Mouse (Mus musculus): Measurements from ENCODE around the gene Slc2a2.
"Not testable (repeated sequence)": the region's sequence is repeated elsewhere in the genome, so short reads cannot be mapped to it uniquely, and the experiment has no call there.

Gene Slc2a2

DNA sequence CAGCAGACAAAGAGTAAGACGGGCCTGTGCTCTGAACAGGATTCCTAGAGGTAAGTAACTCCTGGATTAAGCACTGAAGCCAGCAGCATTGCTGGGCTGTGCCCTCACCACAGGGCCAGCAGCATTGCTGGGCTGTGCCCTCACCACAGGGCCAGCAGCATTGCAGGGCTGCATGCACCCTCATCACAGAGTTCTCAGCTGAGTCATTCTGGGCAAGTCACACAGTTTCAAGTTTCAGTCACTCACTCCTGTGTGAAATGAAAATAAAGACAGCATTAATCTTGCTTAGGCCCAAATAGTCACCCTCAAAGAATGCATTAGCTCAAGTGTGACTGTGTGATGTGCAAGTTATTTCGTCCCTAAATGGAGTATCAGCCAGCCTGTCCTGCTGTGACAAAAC is 37.0 kb downstream of the Slc2a2 start:
- ATAC-seq (ENCODE audit: low TSS enrichment) = no peak

DNA sequence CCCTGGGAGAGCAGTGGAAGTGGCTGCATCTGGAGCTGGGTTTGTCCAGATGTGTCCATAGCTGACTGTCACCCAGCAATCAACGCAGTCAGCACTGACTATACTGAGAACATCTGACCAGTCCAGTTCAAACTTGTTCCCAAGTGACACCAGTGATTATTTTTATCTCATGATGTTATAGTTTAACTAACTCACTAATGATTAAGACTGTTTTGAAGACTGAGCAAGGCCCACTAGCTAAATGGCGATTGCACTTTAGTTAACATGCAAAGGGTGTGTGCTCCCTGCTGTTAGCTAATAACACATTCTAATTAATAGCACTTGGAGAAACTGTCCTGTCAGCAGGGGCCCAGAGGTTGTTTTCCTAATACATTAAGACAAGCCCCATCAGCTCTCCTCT is 39.3 kb downstream of the Slc2a2 start:
- no peak for ATAC-seq (ENCODE audit: low TSS enrichment)

DNA sequence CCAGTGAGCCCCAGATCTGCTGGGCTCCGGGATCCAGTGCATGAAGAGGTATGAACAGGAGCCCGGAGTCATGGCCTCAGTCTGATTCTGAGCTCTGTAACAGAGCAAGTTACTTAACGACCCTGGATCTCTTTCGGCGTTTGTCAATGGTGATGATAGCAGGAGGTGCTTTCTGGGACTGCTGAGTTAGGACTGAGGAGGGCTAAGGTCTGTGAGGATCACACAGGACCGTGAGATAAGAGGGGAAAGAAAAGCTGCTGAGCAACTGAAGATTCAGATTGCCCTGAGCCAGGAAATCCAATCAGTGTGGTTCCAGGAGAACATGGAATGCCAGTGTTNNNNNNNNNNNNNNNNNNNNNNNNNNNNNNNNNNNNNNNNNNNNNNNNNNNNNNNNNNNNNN is 42.6 kb downstream of the Slc2a2 start:
- no peak for ATAC-seq (ENCODE audit: low TSS enrichment)

DNA sequence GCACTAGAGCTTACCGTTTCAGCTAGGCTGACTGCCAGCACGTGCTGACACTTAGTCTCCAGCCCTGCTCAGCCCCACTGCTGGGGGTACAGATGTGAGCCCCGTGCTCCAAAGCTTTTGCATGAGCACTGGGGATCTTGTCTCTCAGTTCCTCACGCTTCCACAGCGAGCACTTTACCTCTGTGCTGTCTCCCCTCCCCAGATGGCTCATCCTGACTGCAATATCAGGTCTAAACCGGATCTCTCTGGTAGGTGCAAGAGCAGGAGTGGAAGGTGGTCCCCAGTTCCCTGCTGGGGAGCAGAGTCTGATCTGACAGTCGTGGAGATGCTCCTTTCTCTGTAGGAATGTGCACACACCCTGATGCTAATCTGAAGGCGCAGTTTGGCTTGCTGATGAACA is 45.5 kb downstream of the Slc2a2 start:
- ATAC-seq (ENCODE audit: low TSS enrichment) = 0 out of 2 replicates have a peak, but pooled peaks have one; percentile 12

DNA sequence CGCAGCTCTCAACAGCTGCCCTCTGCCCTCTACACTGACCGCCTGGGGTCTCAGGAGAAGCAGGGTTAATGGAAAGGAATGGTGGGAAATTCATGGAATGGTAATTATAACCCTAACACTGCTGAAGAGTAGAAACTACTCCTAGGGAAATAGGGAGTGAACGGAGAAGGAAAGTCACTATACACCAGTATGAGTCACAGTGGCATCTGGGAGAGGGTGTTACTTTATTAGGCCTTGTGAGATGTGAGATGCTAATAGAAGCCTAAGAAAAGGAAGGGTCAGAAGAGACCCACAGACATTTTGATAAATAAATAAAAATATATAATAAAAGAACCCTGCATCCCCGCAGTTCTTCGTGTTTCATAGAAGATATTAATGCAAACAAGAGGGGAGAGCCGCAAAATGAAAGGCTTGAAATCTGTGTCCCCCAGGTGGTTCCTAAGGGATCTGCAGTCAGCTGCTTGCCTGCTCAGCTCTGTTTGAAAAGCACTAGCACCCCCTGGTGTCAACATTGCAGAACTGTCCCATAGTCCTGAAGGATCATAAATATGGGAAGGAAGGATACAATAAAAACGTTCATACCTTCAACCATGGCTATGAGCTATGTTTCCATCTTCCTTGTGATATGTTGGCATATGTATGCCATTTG is 48.3 kb downstream of the Slc2a2 start:
- peak; percentile 96 for ATAC-seq (ENCODE audit: low TSS enrichment)

DNA sequence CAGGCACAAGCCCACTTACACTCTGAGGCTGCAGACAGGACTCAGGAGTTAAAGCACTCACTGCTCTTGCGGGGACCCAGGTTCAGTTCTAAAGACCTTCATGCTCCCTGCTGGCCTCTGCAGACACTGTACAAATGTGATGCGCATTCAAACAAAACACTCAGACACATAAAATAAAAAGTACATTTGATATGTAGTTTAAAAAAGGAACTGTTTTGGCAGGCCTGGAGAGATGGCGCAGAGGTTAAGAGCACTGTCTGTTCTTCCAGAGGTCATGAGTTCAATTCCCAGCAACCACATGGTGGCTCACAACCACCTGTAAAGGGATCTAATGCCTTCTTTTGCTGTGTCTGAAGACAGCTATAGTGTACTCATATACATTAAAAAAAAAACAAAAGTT is 50.4 kb downstream of the Slc2a2 start:
- no peak for ATAC-seq (ENCODE audit: low TSS enrichment)

DNA sequence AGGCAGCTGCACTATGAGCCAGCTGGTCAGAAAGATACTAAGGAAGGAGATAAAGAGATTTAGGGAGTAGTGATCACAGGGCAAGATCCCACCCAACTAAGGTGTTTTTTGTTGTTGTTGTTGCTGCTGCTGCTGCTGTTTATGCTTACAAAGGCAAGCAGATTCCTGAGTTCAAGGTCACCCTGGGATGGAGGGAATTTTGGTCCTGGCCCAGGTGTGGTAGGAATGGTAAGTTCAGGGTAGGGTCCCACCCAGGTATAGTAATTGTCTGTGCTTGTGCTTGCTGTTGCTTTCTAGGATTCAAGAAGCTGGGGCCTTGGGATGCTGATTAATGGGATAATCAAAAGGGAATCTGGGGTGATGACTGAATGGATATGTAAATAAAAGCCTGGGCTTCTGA is 51.3 kb downstream of the Slc2a2 start:
- ATAC-seq (ENCODE audit: low TSS enrichment) = no peak

DNA sequence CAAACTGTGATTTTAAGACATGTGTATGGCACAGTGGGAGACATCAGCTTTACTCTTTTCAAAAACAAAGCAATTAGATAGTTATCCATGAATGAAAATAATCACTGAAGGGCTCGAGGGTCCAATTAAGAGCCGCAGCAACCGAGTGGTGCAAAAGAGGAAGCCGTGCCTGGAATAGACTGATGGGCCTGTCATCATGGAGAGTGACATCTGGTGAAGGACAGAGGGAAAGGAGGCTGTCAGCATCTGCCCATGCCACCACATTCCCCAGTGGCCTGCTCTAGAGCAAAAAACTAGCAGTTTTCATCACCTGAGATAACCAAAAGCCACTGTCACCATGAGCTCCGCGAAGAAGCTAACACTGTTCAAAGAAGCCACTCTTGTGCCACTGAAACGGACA is 57.8 kb downstream of the Slc2a2 start:
- ATAC-seq (ENCODE audit: low TSS enrichment) = no peak

DNA sequence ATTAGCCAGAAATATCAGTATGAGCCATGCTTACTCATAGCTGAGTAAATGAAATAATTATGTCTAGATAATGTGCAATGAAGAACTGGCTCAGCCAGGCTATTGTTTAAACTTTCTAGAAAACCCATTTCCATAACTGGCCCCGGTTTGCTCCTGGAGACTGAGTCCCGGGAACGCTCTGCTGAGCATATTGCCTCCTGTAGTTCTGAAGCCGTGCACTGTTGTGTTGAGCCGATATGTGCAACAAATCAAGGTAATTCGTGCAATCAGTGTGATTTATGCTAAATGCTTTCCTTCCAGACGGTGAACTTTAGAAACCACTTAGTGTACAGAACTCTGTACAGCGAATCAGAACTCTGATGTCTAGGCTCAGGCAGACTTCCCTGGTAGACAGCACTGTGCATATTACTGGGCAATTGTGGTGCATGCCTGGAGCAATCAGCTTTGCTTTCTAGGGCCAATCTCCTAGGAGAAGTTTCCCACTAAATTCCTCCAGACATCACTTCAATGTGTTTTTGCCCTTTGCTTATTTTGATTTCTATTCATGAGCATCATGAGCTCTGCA is 63.6 kb downstream of the Slc2a2 start:
- ATAC-seq (ENCODE audit: low TSS enrichment) = no peak

DNA sequence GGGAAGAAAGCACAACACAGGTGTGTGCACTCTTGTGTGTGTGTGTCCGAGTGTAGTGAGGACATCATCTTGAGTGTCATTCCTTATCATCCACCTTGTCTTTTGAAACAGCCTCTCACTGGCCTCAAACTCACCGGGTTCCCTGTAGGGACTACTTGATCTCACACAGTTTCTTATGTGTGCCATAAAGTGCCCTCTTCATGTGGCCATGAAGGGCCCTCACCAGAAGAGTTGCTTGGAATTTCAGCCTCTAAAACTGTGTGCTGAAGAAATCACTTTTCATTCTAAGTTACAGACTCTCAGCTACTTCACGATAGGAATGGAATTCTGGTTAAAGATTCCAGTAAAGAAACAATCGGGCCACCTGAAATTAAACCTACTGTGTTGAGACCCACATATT is 69.2 kb downstream of the Slc2a2 start:
- no peak for ATAC-seq (ENCODE audit: low TSS enrichment)

DNA sequence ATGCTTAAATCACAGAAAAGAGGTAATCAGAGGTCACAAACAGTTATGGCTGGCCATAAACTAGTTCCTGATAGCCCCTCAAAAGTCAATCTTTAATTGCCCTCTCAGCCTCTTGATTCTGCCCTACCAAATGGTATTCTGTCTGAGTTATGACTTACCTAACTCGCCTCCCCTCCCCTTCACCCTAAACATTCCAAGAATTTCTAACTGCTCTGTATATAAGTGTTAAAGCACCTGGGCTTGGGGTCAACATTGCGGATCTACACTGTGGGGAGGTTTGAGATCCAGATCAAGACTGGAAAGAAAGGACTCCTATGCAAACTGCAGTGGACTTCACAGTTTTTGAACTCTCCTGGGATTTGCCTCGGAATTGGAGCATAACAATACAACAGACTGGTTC is 70.5 kb downstream of the Slc2a2 start:
- no peak for ATAC-seq (ENCODE audit: low TSS enrichment)

DNA sequence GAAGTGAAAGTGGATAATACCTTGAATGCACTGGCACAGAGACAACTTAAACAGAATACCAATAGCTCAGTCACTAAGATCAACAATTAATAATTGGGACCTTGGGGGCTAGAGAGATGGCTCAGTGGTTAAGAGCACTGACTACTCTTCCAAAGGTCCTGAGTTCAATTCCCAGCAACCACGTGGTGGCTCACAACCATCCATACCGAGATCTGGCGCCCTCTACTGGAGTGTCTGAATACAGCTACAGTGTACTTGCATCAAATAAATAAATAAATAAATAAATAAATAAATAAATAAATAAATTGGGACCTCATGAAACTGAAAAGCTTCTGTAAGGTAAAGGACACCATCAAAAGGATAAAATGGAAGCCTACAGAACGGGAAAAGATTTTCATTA is 75.2 kb downstream of the Slc2a2 start:
- not testable (repeated sequence) for ATAC-seq (ENCODE audit: low TSS enrichment)

DNA sequence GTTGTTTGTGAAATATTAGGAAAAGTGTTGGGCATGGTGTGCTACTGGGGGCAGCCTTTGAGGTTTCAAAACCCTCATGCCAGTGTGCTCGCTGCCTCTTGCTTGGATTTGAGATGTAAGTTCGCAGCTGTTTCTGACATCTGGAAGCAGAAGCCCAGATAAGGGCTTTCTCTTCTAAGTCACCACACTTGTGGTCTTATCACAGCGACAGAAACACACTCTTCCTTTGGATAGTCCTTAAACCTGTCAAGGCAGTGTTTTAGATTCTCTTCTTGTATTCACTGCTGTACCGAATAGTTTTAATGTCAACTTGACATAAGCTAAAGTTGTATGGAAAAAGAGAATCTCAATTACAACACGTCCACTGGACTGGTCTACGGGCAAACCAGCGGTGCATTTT is 77.7 kb downstream of the Slc2a2 start:
- no peak for ATAC-seq (ENCODE audit: low TSS enrichment)

DNA sequence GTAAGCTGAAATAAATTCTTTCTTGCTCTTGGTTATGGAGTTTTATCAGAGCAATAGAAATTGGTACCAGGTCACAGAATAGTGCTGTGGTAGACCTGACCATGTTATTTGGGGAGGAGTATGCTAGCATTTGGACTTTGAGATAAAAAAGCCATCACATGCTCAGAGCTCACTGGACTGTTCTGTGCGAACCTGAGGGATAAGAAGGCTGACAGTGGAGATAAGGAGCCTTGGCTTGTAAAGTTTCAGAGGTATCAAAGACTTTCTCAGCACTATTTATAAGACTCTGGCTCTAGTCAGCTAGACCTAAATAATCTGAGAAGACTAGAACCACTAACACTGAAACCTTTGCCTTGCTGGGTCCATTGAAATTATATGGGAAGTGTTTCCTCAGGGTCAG is 78.3 kb downstream of the Slc2a2 start:
- no peak for ATAC-seq (ENCODE audit: low TSS enrichment)

DNA sequence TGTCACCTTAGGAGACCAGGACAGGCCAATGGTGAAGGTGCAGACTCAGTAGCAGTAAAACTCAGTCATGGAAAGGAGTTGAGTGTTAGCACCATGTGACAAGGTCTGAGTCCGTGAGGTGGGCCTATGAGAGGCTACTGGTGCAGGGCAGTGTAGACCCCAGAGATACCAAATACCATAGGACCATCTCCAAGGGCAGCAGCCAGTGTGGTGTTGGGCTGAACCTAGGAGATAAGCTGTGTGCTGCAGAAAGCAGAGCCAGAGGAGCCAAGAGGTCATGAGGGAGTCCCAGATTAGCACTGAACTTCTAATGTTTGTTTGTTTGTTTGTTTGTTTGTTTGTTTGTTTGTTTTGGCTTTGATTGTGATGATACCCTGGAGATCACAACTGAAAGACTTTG is 78.8 kb downstream of the Slc2a2 start:
- no peak for ATAC-seq (ENCODE audit: low TSS enrichment)

DNA sequence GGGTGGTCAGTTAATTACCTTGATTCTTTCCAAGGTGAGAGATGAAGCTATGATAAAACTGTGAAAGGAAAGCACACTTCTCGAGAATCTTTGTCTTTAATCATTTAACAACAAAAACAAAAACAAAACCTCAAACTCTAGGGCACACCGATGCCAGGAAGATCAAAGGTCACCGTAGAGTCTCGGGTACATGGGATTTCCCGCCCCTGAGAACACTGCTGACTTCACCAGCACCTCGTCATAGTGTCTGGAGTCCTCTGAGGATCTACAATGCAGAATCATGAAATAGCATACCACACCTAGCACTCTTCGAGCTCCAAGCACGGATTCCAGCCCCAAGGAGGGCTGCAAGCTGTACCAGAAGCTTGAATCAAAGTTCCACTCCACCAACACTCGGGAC is 82.8 kb downstream of the Slc2a2 start:
- peak; percentile 24 for ATAC-seq (ENCODE audit: low TSS enrichment)
